Mouse (Mus musculus) limb, embryonic 10.5 days (tissue): ENCODE results near the gene Alg11. TPM values are rescaled to one million over a fixed set of nuclear protein-coding genes. Genes with fewer than 3 reads are reported as not detected.

ENCODE experiments used
- DNase-seq: peaks from one replicate; pipeline ENCODE4 v3.0.0-alpha.2; 2017; ENCODE audit warnings: low spot score
- H3K27ac ChIP-seq: fragments of 300-500 bp; sonication (generic); 2 replicates; pipeline ENCODE4 v1.5.1; 2016; ENCODE audit warnings: mild to moderate bottlenecking
- H3K27me3 ChIP-seq: fragments of 300-500 bp; sonication (generic); 2 replicates; pipeline ENCODE4 v1.6.1; 2016; ENCODE audit warnings: low read depth, mild to moderate bottlenecking; ENCODE audit not compliant: poor library complexity, severe bottlenecking
- H3K36me3 ChIP-seq: fragments of 300-500 bp; sonication (generic); 2 replicates; pipeline ENCODE4 v1.6.1; 2016; ENCODE audit warnings: mild to moderate bottlenecking, moderate library complexity
- H3K4me1 ChIP-seq: fragments of 300-500 bp; sonication (generic); 2 replicates; pipeline ENCODE4 v1.6.1; 2016
- H3K4me3 ChIP-seq: fragments of 300-500 bp; sonication (generic); 2 replicates; pipeline ENCODE4 v1.5.1; 2016; ENCODE audit warnings: mild to moderate bottlenecking, moderate library complexity
- H3K9me3 ChIP-seq: fragments of 300-500 bp; sonication (generic); replicated peaks from 2 replicates; pipeline ENCODE4 v1.6.1; 2016; ENCODE audit warnings: mild to moderate bottlenecking
- WGBS: fragments of 180-500 bp; shearing (Covaris S2); methylation state at CpG from one replicate; pipeline ENCODE4 v1.1.7; 2016; 5-methylcytosine and 5-hydroxymethylcytosine counted together
- polyA plus RNA-seq: library from polyadenylated mRNA; unstranded; fragments of >200 nt; fragmentation: Nextera tagmentation; extraction: Ambion mirVana; gene quantifications from 2 replicates; pipeline ENCODE4 v1.2.1, GENCODE M21; 2016

Alg11 gene
- polyA plus RNA-seq, 1 experiment from 2014 or later = 45.6 TPM

GRCm38 (mm10) chr8:22043706-22044105, 16.8 kb upstream of the Alg11 start:
- Histone ChIP-seq H3K27ac (peak overlapping the region; percentile 53; the same call in 1 of the 2 replicates), H3K4me3 (no peak overlapping the region), H3K4me1 (peaks cover 14% of the 10 kb centered on the region), H3K27me3 (peaks cover 6% of the 10 kb centered on the region; the same call in 1 of the 2 replicates), H3K36me3 (no peaks in the 10 kb centered on the region), H3K9me3 (no peaks in the 10 kb centered on the region)
- WGBS = 45% methylated on average over 12 of the region's 12 CpGs
- no peak for DNase-seq

GRCm38 (mm10) chr8:22047699-22048464, 12.6 kb upstream of the Alg11 start:
- Histone ChIP-seq H3K36me3 (no peaks in the 10 kb centered on the region), H3K4me1 (peaks cover 6% of the 10 kb centered on the region; the same call in 1 of the 2 replicates), H3K4me3 (no peak overlapping the region), H3K27ac (no peak overlapping the region), H3K27me3 (no peaks in the 10 kb centered on the region), H3K9me3 (no peaks in the 10 kb centered on the region)
- DNase-seq = peak; percentile 68
- WGBS = 67% methylated on average over 2 of the region's 2 CpGs

GRCm38 (mm10) chr8:22054674-22055491, 5.6 kb upstream of the Alg11 start:
- Histone ChIP-seq H3K9me3 (no peaks in the 10 kb centered on the region), H3K27me3 (peaks cover 32% of the 10 kb centered on the region), H3K27ac (no peak overlapping the region), H3K4me3 (no peak overlapping the region), H3K4me1 (peaks cover 4% of the 10 kb centered on the region), H3K36me3 (no peaks in the 10 kb centered on the region)
- DNase-seq = no peak
- 90% methylated on average over 12 of the region's 12 CpGs for WGBS

- H3K27me3 ChIP-seq = peaks cover 33% of the 10 kb centered on the region
- WGBS = 93% methylated on average over 2 of the region's 2 CpGs
- H3K36me3 ChIP-seq = no peaks in the 10 kb centered on the region
- H3K4me1 ChIP-seq = peaks cover 5% of the 10 kb centered on the region
- H3K4me3 ChIP-seq = no peak overlapping the region
- no peak overlapping the region for H3K27ac ChIP-seq
- DNase-seq = no peak
- no peaks in the 10 kb centered on the region for H3K9me3 ChIP-seq
Measured at GRCm38 (mm10) chr8:22055492-22055877, 5.0 kb upstream of the Alg11 start.

GRCm38 (mm10) chr8:22056850-22057249, 3.7 kb upstream of the Alg11 start:
- no peak overlapping the region for H3K4me3 ChIP-seq
- peaks cover 33% of the 10 kb centered on the region for H3K27me3 ChIP-seq
- no peaks in the 10 kb centered on the region for H3K36me3 ChIP-seq
- no peak overlapping the region for H3K27ac ChIP-seq
- H3K9me3 ChIP-seq = no peaks in the 10 kb centered on the region
- no peak for DNase-seq
- peaks cover 5% of the 10 kb centered on the region for H3K4me1 ChIP-seq
- WGBS = 85% methylated on average over 3 of the region's 3 CpGs

GRCm38 (mm10) chr8:22058368-22058767, 2.2 kb upstream of the Alg11 start:
- Histone ChIP-seq H3K36me3 (peaks cover 12% of the 10 kb centered on the region), H3K4me1 (peaks cover 5% of the 10 kb centered on the region), H3K27ac (no peak overlapping the region), H3K4me3 (no peak overlapping the region), H3K27me3 (peaks cover 33% of the 10 kb centered on the region), H3K9me3 (no peaks in the 10 kb centered on the region)
- WGBS = 86% methylated on average over 9 of the region's 9 CpGs
- no peak for DNase-seq

GRCm38 (mm10) chr8:22059153-22059738, 1.3 kb upstream of the Alg11 start:
- Histone ChIP-seq H3K36me3 (peaks cover 20% of the 10 kb centered on the region), H3K4me1 (peaks cover 5% of the 10 kb centered on the region), H3K4me3 (peak overlapping the region; percentile 77), H3K27ac (no peak overlapping the region), H3K9me3 (no peaks in the 10 kb centered on the region), H3K27me3 (peaks cover 33% of the 10 kb centered on the region)
- DNase-seq = no peak
- 46% methylated on average over 11 of the region's 11 CpGs for WGBS

GRCm38 (mm10) chr8:22059821-22060445, 588 bp upstream of the Alg11 start, which contains the start of gene Atp7b:
TSS of gene Atp7b (minus strand) at chr8:22060305.
- Histone ChIP-seq H3K4me1 (peaks cover 5% of the 10 kb centered on the region), H3K27ac (peak within 1 kb of the TSS; percentile 84), H3K27me3 (peaks cover 33% of the 10 kb centered on the region), H3K9me3 (no peaks in the 10 kb centered on the region), H3K4me3 (peak within 1 kb of the TSS; percentile 77), H3K36me3 (peaks cover 27% of the 10 kb centered on the region)
- under 1% methylated on average over 46 of the region's 46 CpGs for WGBS
- no peak for DNase-seq

GRCm38 (mm10) chr8:22061126-22061525, 605 bp downstream of the Alg11 start:
- Histone ChIP-seq H3K4me1 (peaks cover 5% of the 10 kb centered on the region), H3K27ac (0 out of 2 replicates have a peak overlapping the region, but pooled peaks have one; percentile 73), H3K9me3 (no peaks in the 10 kb centered on the region), H3K36me3 (peaks cover 39% of the 10 kb centered on the region), H3K27me3 (peaks cover 33% of the 10 kb centered on the region), H3K4me3 (peak overlapping the region; percentile 77)
- no peak for DNase-seq
- WGBS = 9% methylated on average over 3 of the region's 3 CpGs

GRCm38 (mm10) chr8:22079313-22080007, 18.9 kb downstream of the Alg11 start:
- 91% methylated on average over 9 of the region's 9 CpGs for WGBS
- Histone ChIP-seq H3K36me3 (no peaks in the 10 kb centered on the region), H3K9me3 (no peaks in the 10 kb centered on the region), H3K27ac (no peak overlapping the region), H3K4me3 (no peak overlapping the region), H3K27me3 (no peaks in the 10 kb centered on the region), H3K4me1 (no peaks in the 10 kb centered on the region)
- no peak for DNase-seq

GRCm38 (mm10) chr8:22089226-22089625, 28.7 kb downstream of the Alg11 start:
- Histone ChIP-seq H3K27ac (no peak overlapping the region), H3K36me3 (no peaks in the 10 kb centered on the region), H3K27me3 (no peaks in the 10 kb centered on the region), H3K4me3 (no peak overlapping the region), H3K4me1 (no peaks in the 10 kb centered on the region), H3K9me3 (no peaks in the 10 kb centered on the region)
- DNase-seq = no peak
- 91% methylated on average over 4 of the region's 4 CpGs for WGBS

- Histone ChIP-seq H3K4me1 (no peaks in the 10 kb centered on the region), H3K27me3 (no peaks in the 10 kb centered on the region), H3K27ac (no peak overlapping the region), H3K9me3 (no peaks in the 10 kb centered on the region), H3K4me3 (no peak overlapping the region), H3K36me3 (no peaks in the 10 kb centered on the region)
- no peak for DNase-seq
- 53% methylated on average over 8 of the region's 8 CpGs for WGBS
Measured at GRCm38 (mm10) chr8:22091568-22091967, 31.0 kb downstream of the Alg11 start.
